Mouse (Mus musculus) limb, embryonic 11.5 days (tissue): ENCODE measurements around the gene 4930435E12Rik. TPM values are rescaled to one million over a fixed set of nuclear protein-coding genes. Genes with fewer than 3 reads are reported as not detected.

Source experiments
- ATAC-seq: fragments of 200-750 bp; cut with Nextera tagmentation; 2 replicates; pipeline ENCODE4 v1.8.0; 2017; ENCODE audit warnings: low read depth; ENCODE audit not compliant: insufficient number of reproducible peaks, low FRiP score, low TSS enrichment
- DNase-seq: peaks from one replicate; pipeline ENCODE4 v3.0.0-alpha.2; 2015; ENCODE audit warnings: low spot score
- H3K27ac ChIP-seq: fragments of 300-500 bp; sonication (generic); replicated peaks from 2 replicates; pipeline ENCODE4 v1.5.1; 2014; ENCODE audit warnings: low read depth, mild to moderate bottlenecking, low read length
- H3K27me3 ChIP-seq: fragments of 300-500 bp; sonication (generic); 2 replicates; pipeline ENCODE4 v1.6.1; 2014; ENCODE audit warnings: mild to moderate bottlenecking, low read length, mixed read lengths; ENCODE audit not compliant: control insufficient read depth, insufficient read depth
- H3K36me3 ChIP-seq: fragments of 300-500 bp; sonication (generic); 2 replicates; pipeline ENCODE4 v1.6.1; 2014; ENCODE audit warnings: mild to moderate bottlenecking, low read length, moderate library complexity, mixed read lengths; ENCODE audit not compliant: control insufficient read depth, insufficient read depth
- H3K4me1 ChIP-seq: fragments of 300-500 bp; sonication (generic); 2 replicates; pipeline ENCODE4 v1.6.1; 2014; ENCODE audit warnings: low read length, mixed read lengths; ENCODE audit not compliant: control insufficient read depth, insufficient read depth
- H3K4me2 ChIP-seq: fragments of 300-500 bp; sonication (generic); 2 replicates; pipeline ENCODE4 v1.6.1; 2014; ENCODE audit warnings: low read depth, mild to moderate bottlenecking, moderate library complexity; ENCODE audit not compliant: severe bottlenecking
- H3K4me3 ChIP-seq: fragments of 300-500 bp; sonication (generic); 2 replicates; pipeline ENCODE4 v1.5.1; 2014; ENCODE audit warnings: low read depth, low read length
- H3K9ac ChIP-seq: fragments of 300-500 bp; sonication (generic); 2 replicates; pipeline ENCODE4 v1.6.1; 2014; ENCODE audit warnings: mild to moderate bottlenecking, low read length
- H3K9me3 ChIP-seq: fragments of 300-500 bp; sonication (generic); 2 replicates; pipeline ENCODE4 v1.6.1; 2016; ENCODE audit warnings: low read length; ENCODE audit not compliant: control insufficient read depth
- WGBS: fragments of 180-500 bp; shearing (Covaris S2); extraction: QIAGEN DNeasy Blood & Tissue Kit; methylation state at CpG from one replicate; pipeline ENCODE4 v1.1.7; 2014; 5-methylcytosine and 5-hydroxymethylcytosine counted together
- polyA plus RNA-seq: library from polyadenylated mRNA; unstranded; fragments of >200 nt; fragmentation: Nextera tagmentation; extraction: Ambion mirVana; gene quantifications from 2 replicates; pipeline ENCODE4 v1.2.1, GENCODE M21; 2014

4930435E12Rik gene
- polyA plus RNA-seq, 1 experiment from 2014 or later, result not detected

GRCm38 (mm10) chr16:38780960-38781572 lies 47.5 kb downstream of the 4930435E12Rik start:
- no peaks in the 10 kb centered on the region for H3K27me3 ChIP-seq
- H3K36me3 ChIP-seq, result no peaks in the 10 kb centered on the region
- no peak overlapping the region for H3K27ac ChIP-seq
- WGBS, result 97% methylated on average over 7 of the region's 7 CpGs
- no peaks in the 10 kb centered on the region for H3K9me3 ChIP-seq
- H3K4me2 ChIP-seq, result no peak overlapping the region
- H3K4me3 ChIP-seq, result no peak overlapping the region
- H3K9ac ChIP-seq, result no peak overlapping the region
- ATAC-seq (no peak), DNase-seq (no peak)
- H3K4me1 ChIP-seq, result no peaks in the 10 kb centered on the region

- Histone ChIP-seq H3K4me1 (peaks cover 3% of the 10 kb centered on the region; the same call in 1 of the 2 replicates), H3K27me3 (no peaks in the 10 kb centered on the region), H3K4me3 (no peak overlapping the region), H3K9ac (no peak overlapping the region), H3K27ac (no peak overlapping the region), H3K9me3 (no peaks in the 10 kb centered on the region), H3K4me2 (no peak overlapping the region), H3K36me3 (no peaks in the 10 kb centered on the region)
- DNase-seq (no peak), ATAC-seq (no peak)
- WGBS, result 48% methylated on average over 6 of the region's 6 CpGs
Observed at GRCm38 (mm10) chr16:38776342-38776741, 52.2 kb downstream of the 4930435E12Rik start.

GRCm38 (mm10) chr16:38774964-38775746 lies 53.4 kb downstream of the 4930435E12Rik start:
- no peak for DNase-seq
- Histone ChIP-seq H3K9me3 (no peaks in the 10 kb centered on the region), H3K4me3 (no peak overlapping the region), H3K27ac (no peak overlapping the region), H3K27me3 (no peaks in the 10 kb centered on the region), H3K4me2 (no peak overlapping the region), H3K36me3 (no peaks in the 10 kb centered on the region), H3K4me1 (peaks cover 3% of the 10 kb centered on the region; the same call in 1 of the 2 replicates), H3K9ac (no peak overlapping the region)
- 62% methylated on average over 7 of the region's 7 CpGs for WGBS
- ATAC-seq, result no peak

GRCm38 (mm10) chr16:38772906-38773496 lies 55.5 kb downstream of the 4930435E12Rik start:
- H3K36me3 ChIP-seq, result no peaks in the 10 kb centered on the region
- ATAC-seq (no peak), DNase-seq (no peak)
- WGBS, result 44% methylated on average over 12 of the region's 12 CpGs
- H3K4me3 ChIP-seq, result no peak overlapping the region
- no peaks in the 10 kb centered on the region for H3K9me3 ChIP-seq
- peaks cover 3% of the 10 kb centered on the region; the same call in 1 of the 2 replicates for H3K4me1 ChIP-seq
- H3K9ac ChIP-seq, result no peak overlapping the region
- no peak overlapping the region for H3K27ac ChIP-seq
- no peaks in the 10 kb centered on the region for H3K27me3 ChIP-seq
- no peak overlapping the region for H3K4me2 ChIP-seq

- no peak for ATAC-seq
- 95% methylated on average over 6 of the region's 6 CpGs for WGBS
Observed at GRCm38 (mm10) chr16:38771145-38771544, 57.4 kb downstream of the 4930435E12Rik start.

GRCm38 (mm10) chr16:38769529-38769928 lies 59.0 kb downstream of the 4930435E12Rik start:
- Histone ChIP-seq H3K27me3 (no peaks in the 10 kb centered on the region), H3K9me3 (no peaks in the 10 kb centered on the region), H3K27ac (no peak overlapping the region), H3K4me1 (peaks cover 3% of the 10 kb centered on the region; the same call in 1 of the 2 replicates), H3K36me3 (no peaks in the 10 kb centered on the region), H3K9ac (no peak overlapping the region), H3K4me2 (no peak overlapping the region), H3K4me3 (no peak overlapping the region)
- ATAC-seq (no peak), DNase-seq (no peak)
- WGBS, result 78% methylated on average over 9 of the region's 9 CpGs

More at GRCm38 (mm10) chr16:38771145-38771544, 57.4 kb downstream of the 4930435E12Rik start:
- no peak for DNase-seq
- Histone ChIP-seq H3K27me3 (no peaks in the 10 kb centered on the region), H3K4me1 (peaks cover 3% of the 10 kb centered on the region; the same call in 1 of the 2 replicates), H3K27ac (no peak overlapping the region), H3K36me3 (no peaks in the 10 kb centered on the region), H3K4me3 (no peak overlapping the region), H3K4me2 (no peak overlapping the region), H3K9me3 (no peaks in the 10 kb centered on the region), H3K9ac (no peak overlapping the region)

GRCm38 (mm10) chr16:38768386-38768785 lies 60.2 kb downstream of the 4930435E12Rik start:
- DNase-seq, result no peak
- no peak for ATAC-seq
- WGBS, result 94% methylated on average over 8 of the region's 8 CpGs
- Histone ChIP-seq H3K27me3 (no peaks in the 10 kb centered on the region), H3K9ac (no peak overlapping the region), H3K27ac (no peak overlapping the region), H3K9me3 (no peaks in the 10 kb centered on the region), H3K4me3 (no peak overlapping the region), H3K4me2 (no peak overlapping the region), H3K4me1 (peaks cover 2% of the 10 kb centered on the region; the same call in 1 of the 2 replicates), H3K36me3 (no peaks in the 10 kb centered on the region)

GRCm38 (mm10) chr16:38767761-38768160 lies 60.8 kb downstream of the 4930435E12Rik start:
- H3K36me3 ChIP-seq, result no peaks in the 10 kb centered on the region
- DNase-seq, result no peak
- H3K27me3 ChIP-seq, result no peaks in the 10 kb centered on the region
- H3K9ac ChIP-seq, result no peak overlapping the region
- H3K4me2 ChIP-seq, result no peak overlapping the region
- 92% methylated on average over 8 of the region's 8 CpGs for WGBS
- no peak for ATAC-seq
- H3K27ac ChIP-seq, result no peak overlapping the region
- no peaks in the 10 kb centered on the region for H3K4me1 ChIP-seq
- H3K9me3 ChIP-seq, result no peaks in the 10 kb centered on the region
- H3K4me3 ChIP-seq, result no peak overlapping the region
